Mouse (Mus musculus): Measurements from ENCODE around the gene Bcl6.

DNA sequence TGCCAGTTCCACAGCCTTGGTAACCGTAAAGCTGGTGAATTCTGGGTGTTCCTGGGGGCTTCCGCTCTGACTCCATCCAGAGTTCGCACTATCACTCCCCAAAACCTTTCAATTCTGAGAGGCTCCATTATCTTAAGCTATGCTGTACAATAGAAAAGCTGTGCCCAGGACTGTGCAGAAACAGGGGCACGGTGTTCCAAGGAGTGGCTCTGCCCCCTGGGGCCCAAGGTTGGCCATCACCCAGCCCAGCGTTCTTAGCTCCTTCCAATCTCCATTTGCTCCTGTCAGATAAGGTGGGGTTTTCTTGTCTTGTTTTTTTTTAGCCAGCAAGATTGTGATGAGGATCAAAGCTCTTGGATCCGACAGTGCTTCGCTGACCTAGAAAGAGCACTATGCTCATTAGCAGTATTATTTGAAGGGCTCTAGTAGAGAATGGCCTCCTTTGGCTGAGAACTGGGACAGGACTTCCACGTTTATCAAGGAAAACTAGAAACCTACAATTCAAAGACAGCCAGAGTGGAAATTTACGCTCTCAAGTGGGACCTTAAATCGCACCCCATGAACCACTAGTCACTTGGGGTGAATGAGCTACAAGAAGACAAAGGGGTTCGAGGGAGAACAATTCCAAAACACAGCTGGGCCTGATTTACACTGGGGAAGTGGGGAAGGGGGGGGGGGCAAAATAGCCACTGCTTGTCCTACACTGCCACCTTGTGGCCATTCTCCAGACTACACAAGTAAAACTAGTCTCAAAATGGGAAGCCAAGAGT, 35.3 kb downstream of the Bcl6 start:
- TF ChIP-seq CTCF (conservative IDR thresholded peaks at IDR 0.05; ENCODE audit: low read length) (peak; percentile 45), POU5F1 (IDR thresholded peaks at IDR 0.05; ENCODE audit: borderline replicate concordance, low read length) (no peak)
